Mouse (Mus musculus) E14TG2a.4 (cell line): Measurements from ENCODE around the gene Dao.

Experiments
- H3K27me3 ChIP-seq: 2 replicates; pipeline ENCODE4 v1.6.1; 2014; ENCODE audit warnings: low read length, control low read depth; ENCODE audit not compliant: insufficient read depth
- H3K36me3 ChIP-seq: 2 replicates; pipeline ENCODE4 v1.6.1; 2014; ENCODE audit warnings: low read length, control low read depth; ENCODE audit not compliant: insufficient read depth
- H3K4me1 ChIP-seq: replicated peaks from 2 replicates; pipeline ENCODE4 v1.6.1; 2014; ENCODE audit warnings: low read depth, low read length, control low read depth
- H3K4me3 ChIP-seq: replicated peaks from 2 replicates; pipeline ENCODE4 v1.5.1; 2014; ENCODE audit warnings: mild to moderate bottlenecking, low read length
- H3K9me3 ChIP-seq: 2 replicates; pipeline ENCODE4 v1.6.1; 2014; ENCODE audit warnings: low read length, control low read depth
- CTCF ChIP-seq: conservative IDR thresholded peaks from 2 replicates; pipeline ENCODE4 v1.5.1; 2014; ENCODE audit warnings: low read length
- NANOG ChIP-seq: IDR thresholded peaks from 2 replicates; pipeline ENCODE4 v1.6.1; 2014; ENCODE audit warnings: borderline replicate concordance, low read length, mixed read lengths
- POU5F1 ChIP-seq: IDR thresholded peaks from 2 replicates; pipeline ENCODE4 v1.6.1; 2014; ENCODE audit warnings: low read length, borderline replicate concordance

The Dao gene

DNA sequence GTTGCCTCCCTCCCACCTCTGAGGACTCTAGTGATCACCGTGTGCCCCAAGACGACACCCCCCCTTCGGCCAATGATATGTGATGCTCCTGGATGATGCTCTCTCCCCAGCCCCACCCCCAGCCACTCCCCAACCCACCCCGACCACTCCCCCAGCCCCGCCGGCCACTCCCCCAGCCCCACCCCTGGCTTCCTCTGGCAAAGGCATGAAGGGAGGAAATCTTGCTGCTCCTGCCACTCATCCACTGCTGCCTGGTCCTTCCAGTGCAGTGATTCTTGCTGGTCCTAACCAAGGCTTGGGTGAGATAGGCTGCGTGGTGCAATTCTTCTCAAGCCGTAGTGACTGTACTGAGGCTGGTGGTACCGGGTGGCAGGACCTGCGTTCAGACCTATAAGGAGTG is 21.4 kb downstream of the Dao start:
- TF ChIP-seq NANOG (no peak), POU5F1 (no peak), CTCF (no peak)
- Histone ChIP-seq H3K27me3 (peaks cover 16% of the 10 kb centered on the region), H3K36me3 (no peaks in the 10 kb centered on the region), H3K9me3 (no peaks in the 10 kb centered on the region), H3K4me3 (no peak overlapping the region), H3K4me1 (peaks cover 33% of the 10 kb centered on the region)

DNA sequence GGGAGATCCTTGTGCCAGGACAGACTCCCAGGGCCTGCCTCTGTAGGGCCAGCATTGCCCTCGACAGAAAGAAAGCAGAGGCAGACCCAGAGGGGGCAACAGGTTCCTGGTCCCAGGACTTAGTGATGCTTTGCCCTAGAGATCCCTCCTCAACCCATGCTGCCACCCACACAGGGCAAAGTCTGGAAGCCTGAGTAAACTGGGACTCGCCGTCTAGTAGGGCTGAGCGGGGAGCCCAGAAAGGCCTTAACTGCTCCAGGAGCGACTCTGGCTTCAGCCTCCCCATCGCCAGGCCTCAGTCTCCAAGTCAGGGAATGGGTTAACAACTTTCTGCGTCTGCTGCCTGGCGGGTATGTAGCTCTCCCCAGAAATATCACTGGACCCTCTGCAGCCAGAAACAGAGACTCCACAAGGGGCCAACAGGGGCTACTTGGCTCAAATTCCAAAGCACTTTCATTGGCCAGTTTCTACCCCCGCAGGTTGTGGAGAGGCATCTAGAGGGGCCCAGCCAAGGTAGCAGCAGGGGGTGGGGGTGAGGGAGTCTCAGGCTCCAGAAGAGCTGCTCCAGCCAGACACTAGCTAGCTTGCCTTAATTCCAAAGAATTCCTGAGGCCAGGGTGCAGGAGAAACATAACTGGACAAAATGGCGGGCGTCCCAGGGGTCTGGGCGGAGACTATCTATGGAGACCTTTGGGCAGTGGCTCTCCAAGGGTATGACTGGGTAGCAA is 23.9 kb downstream of the Dao start:
- Histone ChIP-seq H3K4me3 (0 out of 2 replicates have a peak overlapping the region, but pooled peaks have one; percentile 7), H3K27me3 (peaks cover 16% of the 10 kb centered on the region), H3K9me3 (no peaks in the 10 kb centered on the region), H3K4me1 (peaks cover 57% of the 10 kb centered on the region), H3K36me3 (no peaks in the 10 kb centered on the region)
- TF ChIP-seq CTCF (no peak), POU5F1 (no peak), NANOG (no peak)

DNA sequence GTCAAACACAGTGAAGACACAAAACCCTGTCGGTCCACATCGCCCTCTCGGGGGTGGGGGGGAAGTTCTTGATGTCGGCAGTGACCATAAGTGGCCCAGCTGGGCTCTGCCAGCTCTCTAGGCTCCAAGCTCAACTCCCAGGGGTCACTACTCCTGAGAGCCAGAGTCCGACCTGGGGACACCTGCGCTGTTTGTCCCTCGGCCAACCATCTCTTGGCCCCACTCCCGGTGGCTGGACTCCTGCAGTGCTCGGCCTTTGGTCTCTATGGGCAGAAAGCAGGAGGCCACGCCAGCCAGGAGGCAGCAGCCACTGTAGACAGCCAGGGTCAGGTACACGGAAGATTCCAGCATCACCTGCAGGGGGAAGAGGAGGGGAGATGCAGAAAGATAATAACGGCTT is 24.6 kb downstream of the Dao start:
- H3K4me3 ChIP-seq: no peak overlapping the region
- H3K9me3 ChIP-seq: no peaks in the 10 kb centered on the region
- TF ChIP-seq POU5F1 (no peak), NANOG (no peak), CTCF (no peak)
- peaks cover 61% of the 10 kb centered on the region for H3K4me1 ChIP-seq
- no peaks in the 10 kb centered on the region for H3K36me3 ChIP-seq
- H3K27me3 ChIP-seq: peaks cover 16% of the 10 kb centered on the region

DNA sequence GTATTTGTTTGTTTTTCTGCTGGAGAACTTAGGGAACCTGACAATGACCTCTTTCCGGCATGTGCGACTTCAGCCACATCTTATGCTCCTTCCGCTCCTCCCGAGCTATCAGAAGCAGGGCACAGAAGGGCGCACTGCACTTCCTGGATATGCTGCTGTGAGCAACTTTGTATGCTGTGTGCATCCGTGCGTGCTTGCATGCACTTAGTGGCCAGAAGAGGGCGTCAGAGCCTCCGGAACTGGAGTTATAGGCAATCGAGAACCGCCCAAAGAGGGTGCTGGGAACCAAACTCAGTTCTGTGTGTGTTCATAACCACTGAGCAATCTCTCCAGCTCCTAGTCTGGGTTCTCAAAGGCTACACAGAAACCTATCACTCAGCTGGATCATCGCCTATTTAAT is 27.1 kb downstream of the Dao start:
- H3K4me3 ChIP-seq: no peak overlapping the region
- peaks cover 52% of the 10 kb centered on the region for H3K4me1 ChIP-seq
- no peaks in the 10 kb centered on the region for H3K9me3 ChIP-seq
- TF ChIP-seq CTCF: peak; percentile 18; the same call in 1 of the 2 replicates
- TF ChIP-seq NANOG: no peak
- H3K27me3 ChIP-seq: peaks cover 18% of the 10 kb centered on the region
- H3K36me3 ChIP-seq: no peaks in the 10 kb centered on the region

DNA sequence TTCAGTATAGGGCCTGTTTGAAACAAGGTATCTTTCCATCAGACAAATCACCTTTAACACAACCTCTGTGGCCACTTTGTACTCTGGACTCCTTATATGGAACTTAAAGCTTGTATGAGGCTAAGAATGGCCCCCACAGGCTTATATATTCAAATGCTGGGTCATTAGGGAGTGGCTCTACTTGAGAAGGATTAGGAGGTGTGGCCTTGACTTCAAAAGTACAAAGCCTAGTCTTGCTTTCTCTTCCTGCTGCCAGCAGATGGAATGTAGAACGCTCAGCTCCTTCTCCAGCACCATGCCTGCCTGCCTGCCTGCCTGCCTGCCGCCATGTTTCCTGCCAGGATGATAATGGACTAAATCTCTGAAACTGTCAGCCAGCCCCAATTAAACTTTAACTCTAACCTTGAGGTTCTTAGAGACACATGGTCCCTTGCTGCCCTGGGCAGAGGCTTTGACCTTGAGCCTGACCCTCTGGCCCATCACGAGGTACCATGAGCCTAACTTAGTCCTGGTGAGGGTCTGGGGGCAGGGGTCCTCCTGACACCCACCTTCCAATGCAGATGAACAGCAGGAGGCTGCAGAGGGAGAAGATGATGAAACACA is 28.8 kb downstream of the Dao start:
- TF ChIP-seq CTCF (no peak), POU5F1 (no peak), NANOG (no peak)
- Histone ChIP-seq H3K4me1 (peaks cover 47% of the 10 kb centered on the region), H3K9me3 (no peaks in the 10 kb centered on the region), H3K27me3 (peaks cover 22% of the 10 kb centered on the region), H3K4me3 (no peak overlapping the region), H3K36me3 (no peaks in the 10 kb centered on the region)

DNA sequence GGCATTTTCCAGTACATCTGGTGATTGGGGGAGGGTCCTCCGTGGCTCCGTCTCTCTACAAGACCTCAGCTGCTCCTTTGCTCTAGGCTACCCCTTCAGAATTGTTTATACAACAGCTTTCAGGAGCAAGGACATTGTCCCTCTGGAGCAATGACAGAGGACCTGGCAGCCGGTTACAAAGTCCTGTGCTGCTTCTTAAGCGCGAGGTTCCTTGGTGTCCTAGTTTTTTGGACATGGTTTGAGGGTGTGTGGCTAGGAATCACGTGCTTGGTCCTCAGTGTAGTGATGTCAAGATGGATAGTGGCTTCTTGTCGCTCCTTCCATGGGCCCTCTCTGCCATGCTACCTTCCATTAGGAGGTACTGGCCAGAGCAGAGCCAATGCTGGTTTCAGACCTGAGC is 30.9 kb downstream of the Dao start:
- H3K27me3 ChIP-seq: peaks cover 13% of the 10 kb centered on the region; the same call in 1 of the 2 replicates
- no peaks in the 10 kb centered on the region for H3K9me3 ChIP-seq
- TF ChIP-seq POU5F1: no peak
- no peak for TF ChIP-seq CTCF
- TF ChIP-seq NANOG: no peak
- H3K4me1 ChIP-seq: peaks cover 33% of the 10 kb centered on the region
- no peak overlapping the region for H3K4me3 ChIP-seq
- no peaks in the 10 kb centered on the region for H3K36me3 ChIP-seq

DNA sequence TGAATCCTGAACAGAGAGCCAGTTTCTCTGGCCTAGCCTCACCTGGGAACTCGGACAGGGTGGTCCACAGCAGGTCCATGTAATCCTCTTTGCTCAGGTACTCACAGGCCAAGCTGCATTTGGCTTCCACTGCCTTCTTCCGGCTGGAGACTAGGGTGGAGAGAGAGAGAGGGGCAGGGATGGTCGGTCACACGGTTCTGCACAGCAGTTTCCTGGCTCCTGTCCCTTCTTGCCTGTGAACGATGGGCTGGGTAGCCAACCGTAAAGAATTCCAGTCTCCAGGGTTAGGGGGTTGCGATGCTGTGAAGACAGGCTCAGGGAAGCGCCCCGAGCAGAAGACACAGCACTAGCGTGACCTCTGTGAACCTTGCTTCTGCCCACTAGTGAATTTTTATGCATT is 31.6 kb downstream of the Dao start:
- TF ChIP-seq POU5F1: no peak
- TF ChIP-seq NANOG: no peak
- TF ChIP-seq CTCF: no peak
- Histone ChIP-seq H3K4me1 (peaks cover 25% of the 10 kb centered on the region), H3K9me3 (no peaks in the 10 kb centered on the region), H3K27me3 (peaks cover 11% of the 10 kb centered on the region; the same call in 1 of the 2 replicates), H3K4me3 (no peak overlapping the region), H3K36me3 (no peaks in the 10 kb centered on the region)

DNA sequence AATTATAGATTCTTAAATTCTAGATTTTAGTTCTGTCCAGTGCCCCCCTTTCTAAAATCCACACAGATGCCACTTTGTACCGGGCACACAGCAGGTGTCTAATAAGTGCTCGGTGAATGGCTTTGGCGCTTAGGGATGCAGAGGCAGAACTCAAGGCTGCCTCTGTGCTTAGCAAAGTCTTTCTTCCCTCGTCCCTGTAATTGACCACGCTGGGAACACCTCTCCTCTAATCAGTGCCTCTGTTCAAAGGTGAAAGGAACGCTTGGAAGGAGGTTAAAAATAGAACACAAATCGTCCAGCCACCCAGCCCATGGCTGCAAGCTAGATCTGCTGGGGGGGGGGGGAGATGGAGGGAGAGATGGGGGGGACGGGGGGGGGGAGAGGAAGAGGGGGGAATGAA is 37.0 kb downstream of the Dao start:
- Histone ChIP-seq H3K36me3 (no peaks in the 10 kb centered on the region), H3K4me3 (no peak overlapping the region), H3K4me1 (peaks cover 28% of the 10 kb centered on the region), H3K27me3 (peaks cover 9% of the 10 kb centered on the region; the same call in 1 of the 2 replicates), H3K9me3 (no peaks in the 10 kb centered on the region)
- TF ChIP-seq NANOG: no peak
- TF ChIP-seq CTCF: no peak
- no peak for TF ChIP-seq POU5F1

DNA sequence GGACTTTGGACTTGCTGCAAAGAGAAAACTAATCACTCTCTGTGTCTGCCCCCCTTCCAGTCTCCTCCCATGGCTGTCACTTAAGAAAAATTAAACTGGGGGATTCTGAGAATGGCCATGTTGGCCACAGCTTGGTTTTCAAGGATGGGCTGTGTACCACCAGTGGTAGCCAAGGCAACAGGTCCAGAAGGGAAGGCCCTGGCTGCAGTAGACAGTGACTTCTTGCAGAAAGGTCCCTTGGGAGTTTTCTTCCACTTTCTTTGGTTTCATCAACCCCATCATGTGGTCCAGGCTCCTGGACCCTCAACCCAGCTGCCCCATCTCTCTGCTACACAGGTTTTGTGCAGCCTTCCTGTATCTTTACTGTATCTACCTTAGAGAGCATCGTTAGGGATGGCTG is 37.4 kb downstream of the Dao start:
- peaks cover 28% of the 10 kb centered on the region for H3K4me1 ChIP-seq
- no peak overlapping the region for H3K4me3 ChIP-seq
- no peaks in the 10 kb centered on the region for H3K9me3 ChIP-seq
- peaks cover 9% of the 10 kb centered on the region; the same call in 1 of the 2 replicates for H3K27me3 ChIP-seq
- no peak for TF ChIP-seq CTCF
- TF ChIP-seq POU5F1: no peak
- no peak for TF ChIP-seq NANOG
- H3K36me3 ChIP-seq: no peaks in the 10 kb centered on the region
